Mouse (Mus musculus) thymus, adult 2 months (tissue): ENCODE data around the gene Gm12394. TPM values are rescaled to one million over a fixed set of nuclear protein-coding genes. Genes with fewer than 3 reads are reported as not detected.

ENCODE experiments used
- DNase-seq: peaks from one replicate; pipeline ENCODE4 v3.0.0; 2021
- H3K27ac ChIP-seq: fragments of 200-500 bp; 2 replicates; pipeline ENCODE4 v1.5.1; 2012; ENCODE audit warnings: low read length, control low read depth; ENCODE audit not compliant: control insufficient read depth, insufficient read depth
- H3K27me3 ChIP-seq: fragments of 200-500 bp; 2 replicates; pipeline ENCODE4 v1.6.1; 2012; ENCODE audit warnings: mild to moderate bottlenecking, low read length, moderate library complexity, mixed read lengths; ENCODE audit not compliant: control insufficient read depth, insufficient read depth
- H3K36me3 ChIP-seq: fragments of 200-500 bp; 2 replicates; pipeline ENCODE4 v1.6.1; 2012; ENCODE audit warnings: mild to moderate bottlenecking, low read length, moderate library complexity; ENCODE audit not compliant: control insufficient read depth, insufficient read depth
- H3K4me1 ChIP-seq: fragments of 200-500 bp; replicated peaks from 2 replicates; pipeline ENCODE4 v1.6.1; 2012; ENCODE audit warnings: low read length; ENCODE audit not compliant: control insufficient read depth, insufficient read depth
- H3K4me3 ChIP-seq: fragments of 200-500 bp; 2 replicates; pipeline ENCODE4 v1.5.1; 2012; ENCODE audit warnings: mild to moderate bottlenecking, low read length, control low read depth, moderate library complexity; ENCODE audit not compliant: control insufficient read depth, insufficient read depth
- CTCF ChIP-seq: fragments of 200-500 bp; IDR thresholded peaks from 2 replicates; pipeline ENCODE4 v1.5.1; 2012; ENCODE audit warnings: mild to moderate bottlenecking, control low read depth, low read length, moderate library complexity, borderline replicate concordance; ENCODE audit not compliant: control insufficient read depth, poor library complexity, insufficient read depth; ENCODE audit errors: extremely low read depth
- POLR2A ChIP-seq: fragments of 200-500 bp; IDR thresholded peaks from 2 replicates; pipeline ENCODE4 v1.6.1; 2012; ENCODE audit warnings: mild to moderate bottlenecking, low read length, control low read depth, moderate library complexity; ENCODE audit not compliant: control insufficient read depth, poor library complexity, insufficient read depth; ENCODE audit errors: extremely low read depth
- whole genome bisulfite sequencing: fragments of 180-500 bp; shearing (Covaris S2); methylation state at CpG from one replicate; pipeline ENCODE4 v1.1.7; 2018; 5-methylcytosine and 5-hydroxymethylcytosine counted together
- polyA plus RNA-seq: library from polyadenylated mRNA; depleted of rRNA; stranded (reverse); fragments of >200 nt; gene quantifications from 2 replicates; pipeline ENCODE4 v1.2.3, GENCODE M21; 2012

Gene Gm12394
- polyA plus RNA-seq, 1 experiment, result not detected

- no peak overlapping the region for H3K27ac ChIP-seq
- no peak for DNase-seq
- no peaks in the 10 kb centered on the region for H3K4me1 ChIP-seq
- no peaks in the 10 kb centered on the region for H3K27me3 ChIP-seq
- no peaks in the 10 kb centered on the region for H3K36me3 ChIP-seq
- no peak for TF ChIP-seq CTCF
- TF ChIP-seq POLR2A, result no peak
- 84% methylated on average over 3 of the region's 3 CpGs for WGBS
- no peak overlapping the region for H3K4me3 ChIP-seq
Measured at GRCm38 (mm10) chr4:42898914-42899313, 42.3 kb upstream of the Gm12394 start.

- H3K36me3 ChIP-seq, result no peaks in the 10 kb centered on the region
- 92% methylated on average over 7 of the region's 7 CpGs for WGBS
- TF ChIP-seq POLR2A (no peak), CTCF (no peak)
- no peak overlapping the region for H3K27ac ChIP-seq
- no peaks in the 10 kb centered on the region for H3K27me3 ChIP-seq
- no peaks in the 10 kb centered on the region for H3K4me1 ChIP-seq
- DNase-seq, result no peak
- no peak overlapping the region for H3K4me3 ChIP-seq
Measured at GRCm38 (mm10) chr4:42895118-42895517, 38.5 kb upstream of the Gm12394 start.

GRCm38 (mm10) chr4:42891176-42891575 is 34.6 kb upstream of the Gm12394 start:
- Histone ChIP-seq H3K36me3 (no peaks in the 10 kb centered on the region), H3K27ac (no peak overlapping the region), H3K4me1 (no peaks in the 10 kb centered on the region), H3K4me3 (no peak overlapping the region), H3K27me3 (no peaks in the 10 kb centered on the region)
- TF ChIP-seq POLR2A (no peak), CTCF (no peak)
- no peak for DNase-seq
- WGBS, result 88% methylated on average over 7 of the region's 7 CpGs

- no peaks in the 10 kb centered on the region for H3K4me1 ChIP-seq
- 96% methylated on average over 6 of the region's 6 CpGs for WGBS
- no peaks in the 10 kb centered on the region for H3K27me3 ChIP-seq
- H3K27ac ChIP-seq, result no peak overlapping the region
- no peak overlapping the region for H3K4me3 ChIP-seq
- no peak for TF ChIP-seq CTCF
- no peak for TF ChIP-seq POLR2A
- DNase-seq, result no peak
- no peaks in the 10 kb centered on the region for H3K36me3 ChIP-seq
Measured at GRCm38 (mm10) chr4:42888806-42889205, 32.2 kb upstream of the Gm12394 start.

- WGBS, result 92% methylated on average over 6 of the region's 6 CpGs
- no peaks in the 10 kb centered on the region for H3K36me3 ChIP-seq
- H3K4me3 ChIP-seq, result no peak overlapping the region
- H3K4me1 ChIP-seq, result no peaks in the 10 kb centered on the region
- no peak for DNase-seq
- TF ChIP-seq POLR2A (no peak), CTCF (no peak)
- H3K27me3 ChIP-seq, result no peaks in the 10 kb centered on the region
- H3K27ac ChIP-seq, result no peak overlapping the region
Measured at GRCm38 (mm10) chr4:42886926-42887325, 30.4 kb upstream of the Gm12394 start.

- no peaks in the 10 kb centered on the region for H3K4me1 ChIP-seq
- H3K27ac ChIP-seq, result no peak overlapping the region
- no peaks in the 10 kb centered on the region for H3K36me3 ChIP-seq
- H3K27me3 ChIP-seq, result no peaks in the 10 kb centered on the region
- 7% methylated on average over 1 of the region's 1 CpGs for WGBS
- no peak overlapping the region for H3K4me3 ChIP-seq
- TF ChIP-seq POLR2A (no peak), CTCF (no peak)
- no peak for DNase-seq
Measured at GRCm38 (mm10) chr4:42880677-42880948, 24.0 kb upstream of the Gm12394 start.

- Histone ChIP-seq H3K27ac (no peak overlapping the region), H3K27me3 (no peaks in the 10 kb centered on the region), H3K36me3 (no peaks in the 10 kb centered on the region), H3K4me3 (no peak overlapping the region), H3K4me1 (no peaks in the 10 kb centered on the region)
- TF ChIP-seq POLR2A, result no peak
- no peak for TF ChIP-seq CTCF
- no peak for DNase-seq
- 53% methylated on average over 16 of the region's 16 CpGs for WGBS
Measured at GRCm38 (mm10) chr4:42879829-42880676, 23.5 kb upstream of the Gm12394 start.
